Mouse (Mus musculus) lung, embryonic 16.5 days (tissue): ENCODE measurements at regions not wholly inside any gene's neighbourhood (a gene's known extent, or its start where the extent isn't known, plus 50 kb on each side); places are given as distances from the start of the nearest gene placed in this dataset.
A peak's percentile ranks its signal among the peaks of the same experiment; 100 is the strongest.

ENCODE experiments used
- ATAC-seq: fragments of 200-750 bp; cut with Nextera tagmentation; 2 replicates; pipeline ENCODE4 v1.8.0; 2017; ENCODE audit warnings: low read depth, mild to moderate bottlenecking, moderate library complexity
- H3K27ac ChIP-seq: fragments of 300-500 bp; sonication (generic); 2 replicates; pipeline ENCODE4 v1.5.1; 2014; ENCODE audit warnings: mild to moderate bottlenecking, control low read depth, low read length
- H3K27me3 ChIP-seq: fragments of 300-500 bp; sonication (generic); 2 replicates; pipeline ENCODE4 v1.6.1; 2014; ENCODE audit warnings: low read depth, low read length, mixed read lengths; ENCODE audit not compliant: control insufficient read depth, insufficient read depth
- H3K36me3 ChIP-seq: fragments of 300-500 bp; sonication (generic); 2 replicates; pipeline ENCODE4 v1.6.1; 2014; ENCODE audit warnings: low read length; ENCODE audit not compliant: control insufficient read depth, insufficient read depth
- H3K4me1 ChIP-seq: fragments of 300-500 bp; sonication (generic); replicated peaks from 2 replicates; pipeline ENCODE4 v1.6.1; 2014; ENCODE audit warnings: low read length, mixed read lengths; ENCODE audit not compliant: control insufficient read depth, insufficient read depth
- H3K4me2 ChIP-seq: fragments of 300-500 bp; sonication (generic); 2 replicates; pipeline ENCODE4 v1.6.1; 2014; ENCODE audit warnings: low read depth, low read length, control low read depth
- H3K4me3 ChIP-seq: fragments of 300-500 bp; sonication (generic); 2 replicates; pipeline ENCODE4 v1.5.1; 2014; ENCODE audit warnings: mild to moderate bottlenecking, low read length, control low read depth
- H3K9ac ChIP-seq: fragments of 300-500 bp; sonication (generic); 2 replicates; pipeline ENCODE4 v1.6.1; 2014; ENCODE audit warnings: low read length, control low read depth
- H3K9me3 ChIP-seq: fragments of 300-500 bp; sonication (generic); 2 replicates; pipeline ENCODE4 v1.6.1; 2016; ENCODE audit warnings: low read length; ENCODE audit not compliant: control insufficient read depth
- WGBS: fragments of 180-500 bp; shearing (Covaris S2); extraction: QIAGEN DNeasy Blood & Tissue Kit; methylation state at CpG from one replicate; pipeline ENCODE4 v1.1.7; 2014; 5-methylcytosine and 5-hydroxymethylcytosine counted together

DNA sequence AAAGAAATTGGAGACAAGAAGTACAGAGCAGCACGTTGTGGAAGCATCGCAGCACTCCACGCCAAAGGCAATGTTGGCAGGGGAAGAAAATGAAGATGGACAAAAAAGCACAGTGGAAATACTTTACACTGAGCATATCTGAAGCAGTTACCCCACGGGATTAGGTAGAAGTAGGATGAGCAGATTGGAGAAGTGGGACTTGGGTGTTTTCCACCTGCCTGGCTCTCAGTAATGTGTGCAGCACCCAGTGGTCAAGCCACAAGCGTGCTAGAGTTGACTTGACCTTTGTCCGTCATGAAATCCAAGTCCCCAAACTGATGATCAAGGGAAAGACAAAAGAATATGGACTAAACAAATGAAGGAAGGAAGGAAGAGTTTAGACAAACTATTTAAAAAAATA is 235.1 kb upstream of the Btg1 start:
- Histone ChIP-seq H3K36me3 (no peaks in the 10 kb centered on the region), H3K27ac (no peak overlapping the region), H3K9me3 (no peaks in the 10 kb centered on the region), H3K27me3 (no peaks in the 10 kb centered on the region), H3K4me1 (no peaks in the 10 kb centered on the region), H3K4me2 (no peak overlapping the region), H3K4me3 (no peak overlapping the region), H3K9ac (no peak overlapping the region)
- WGBS: 82% methylated on average over 6 of the region's 6 CpGs
- no peak for ATAC-seq

DNA sequence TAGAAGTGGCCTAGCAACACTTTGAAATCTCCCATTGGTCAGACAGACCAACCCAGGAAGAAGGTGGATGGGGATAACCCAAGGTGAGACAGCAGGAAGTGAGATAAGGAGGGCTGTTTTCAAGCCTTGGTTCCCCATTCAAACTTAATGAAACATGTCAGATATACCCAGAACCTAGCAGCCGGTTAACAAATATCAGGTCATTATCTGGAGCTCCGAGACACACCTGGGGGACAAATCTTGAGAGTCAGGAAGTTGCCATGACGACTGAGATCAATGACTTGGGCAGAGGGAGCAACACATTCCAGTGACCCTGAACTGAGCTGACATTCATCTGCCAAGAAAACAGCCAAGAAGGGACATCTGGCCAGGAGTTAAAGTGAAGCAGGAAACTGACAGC is 225.1 kb upstream of the Btg1 start:
- Histone ChIP-seq H3K9me3 (no peaks in the 10 kb centered on the region), H3K4me1 (peaks cover 3% of the 10 kb centered on the region; the same call in 1 of the 2 replicates), H3K27ac (no peak overlapping the region), H3K4me2 (no peak overlapping the region), H3K27me3 (no peaks in the 10 kb centered on the region), H3K4me3 (no peak overlapping the region), H3K9ac (no peak overlapping the region), H3K36me3 (no peaks in the 10 kb centered on the region)
- 39% methylated on average over 3 of the region's 3 CpGs for WGBS
- ATAC-seq: no peak

DNA sequence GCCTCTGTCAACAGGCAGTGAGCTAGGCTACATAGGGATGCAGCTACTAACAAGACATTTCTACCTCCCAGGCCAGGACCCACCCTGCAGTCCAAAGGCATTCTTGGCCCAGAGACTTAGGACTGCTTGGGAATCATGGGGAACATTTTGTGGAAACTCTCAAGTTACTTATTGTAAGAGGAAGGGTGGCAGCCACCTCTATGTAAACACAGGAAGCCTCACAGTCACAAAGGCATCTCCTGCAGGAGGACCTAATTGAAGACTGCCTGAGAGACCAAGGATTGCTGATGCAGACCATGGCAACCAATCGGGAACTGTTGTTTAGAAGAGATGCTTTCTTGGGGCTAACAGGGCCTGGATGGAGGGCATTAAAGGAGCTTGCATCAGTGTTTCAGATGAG is 224.0 kb upstream of the Btg1 start:
- Histone ChIP-seq H3K27ac (no peak overlapping the region), H3K36me3 (no peaks in the 10 kb centered on the region), H3K27me3 (no peaks in the 10 kb centered on the region), H3K4me1 (peaks cover 3% of the 10 kb centered on the region; the same call in 1 of the 2 replicates), H3K9me3 (no peaks in the 10 kb centered on the region), H3K4me2 (no peak overlapping the region), H3K4me3 (no peak overlapping the region), H3K9ac (no peak overlapping the region)
- WGBS: 63% methylated on average over 1 of the region's 1 CpGs
- ATAC-seq: 0 out of 2 replicates have a peak, but pooled peaks have one; percentile 10

DNA sequence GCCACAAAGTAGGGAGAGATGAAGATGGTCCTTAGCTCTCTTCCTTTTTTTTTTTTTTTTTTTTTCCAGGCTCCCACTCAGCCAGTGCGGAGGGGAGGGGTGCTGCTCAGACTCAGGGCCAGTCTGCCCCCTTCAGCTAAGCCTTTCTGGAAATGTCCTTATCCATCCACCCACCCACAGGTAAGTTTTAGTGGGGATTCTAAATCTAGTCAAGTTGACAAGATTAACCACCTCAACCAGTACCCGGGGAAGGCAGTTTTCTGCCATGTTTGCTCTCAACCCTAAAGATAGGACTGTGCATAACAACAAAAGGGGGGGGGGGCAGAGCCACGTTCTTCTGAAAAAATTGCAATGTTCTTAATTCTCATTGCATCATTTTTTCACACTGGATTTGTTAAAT is 222.6 kb upstream of the Btg1 start:
- Histone ChIP-seq H3K4me2 (no peak overlapping the region), H3K27ac (no peak overlapping the region)

DNA sequence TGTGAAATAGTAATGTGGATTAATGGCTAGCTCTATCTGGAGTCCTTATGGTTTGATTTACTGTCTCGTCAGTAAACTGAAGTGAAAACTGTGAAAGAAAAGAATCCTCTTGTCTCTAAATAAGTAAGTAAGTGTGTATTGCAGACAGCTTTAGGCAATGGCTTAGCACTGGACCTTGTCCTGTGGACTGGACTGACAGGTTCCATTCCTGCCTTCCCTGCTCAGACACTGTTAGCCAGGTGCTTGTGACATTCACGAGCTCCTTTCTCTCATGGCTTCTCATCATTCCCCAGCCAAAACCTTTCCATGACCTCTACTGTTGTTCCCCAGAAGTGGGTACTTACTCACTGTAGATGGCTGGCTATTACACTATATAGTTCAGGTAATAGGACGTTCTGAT is 221.8 kb upstream of the Btg1 start:
- Histone ChIP-seq H3K4me1 (peaks cover 3% of the 10 kb centered on the region; the same call in 1 of the 2 replicates), H3K4me3 (no peak overlapping the region), H3K27me3 (no peaks in the 10 kb centered on the region), H3K4me2 (no peak overlapping the region), H3K9me3 (no peaks in the 10 kb centered on the region), H3K27ac (no peak overlapping the region), H3K9ac (no peak overlapping the region), H3K36me3 (no peaks in the 10 kb centered on the region)
- no peak for ATAC-seq
- whole genome bisulfite sequencing: 47% methylated on average over 3 of the region's 3 CpGs

More for the DNA sequence above, 222.6 kb upstream of the Btg1 start:
- 82% methylated on average over 3 of the region's 3 CpGs for WGBS
- no peak overlapping the region for H3K4me3 ChIP-seq
- peaks cover 3% of the 10 kb centered on the region; the same call in 1 of the 2 replicates for H3K4me1 ChIP-seq
- H3K27me3 ChIP-seq: no peaks in the 10 kb centered on the region
- no peaks in the 10 kb centered on the region for H3K36me3 ChIP-seq
- no peak overlapping the region for H3K9ac ChIP-seq
- H3K9me3 ChIP-seq: no peaks in the 10 kb centered on the region
- no peak for ATAC-seq

DNA sequence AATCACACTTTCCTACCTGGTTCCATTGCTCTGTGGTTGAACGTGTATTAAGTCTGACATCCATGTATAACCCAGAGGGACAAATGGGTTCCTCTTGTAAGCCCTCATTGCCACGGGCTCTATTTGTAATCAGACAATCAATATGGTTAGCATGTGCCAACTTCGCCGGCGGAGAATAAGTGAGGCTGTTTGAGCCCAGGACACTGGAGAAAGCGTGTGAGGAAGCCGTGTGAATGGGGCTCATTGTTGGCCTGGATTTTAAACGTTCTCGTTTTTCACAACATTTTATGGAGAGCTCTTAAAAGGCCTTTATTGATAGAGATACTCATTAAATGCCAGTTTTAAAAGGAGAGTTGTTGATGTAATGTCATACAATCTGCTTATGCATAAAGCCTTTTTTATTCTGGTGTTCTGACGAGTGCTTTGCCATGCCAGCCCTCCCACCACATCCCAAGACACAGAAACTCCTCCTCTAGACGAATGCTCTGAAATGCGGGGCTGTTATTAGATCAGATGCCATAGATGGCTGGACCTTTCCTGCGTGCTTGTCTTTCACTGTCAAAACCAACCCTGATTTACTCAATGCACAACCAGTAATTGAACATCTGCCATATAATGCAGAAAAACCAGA is 218.8 kb upstream of the Btg1 start:
- Histone ChIP-seq H3K36me3 (no peaks in the 10 kb centered on the region), H3K4me2 (no peak overlapping the region), H3K27me3 (no peaks in the 10 kb centered on the region), H3K9ac (no peak overlapping the region), H3K4me1 (no peaks in the 10 kb centered on the region), H3K9me3 (no peaks in the 10 kb centered on the region), H3K27ac (peak overlapping the region; percentile 26; the same call in 1 of the 2 replicates), H3K4me3 (no peak overlapping the region)
- ATAC-seq: no peak
- WGBS: 59% methylated on average over 13 of the region's 13 CpGs

DNA sequence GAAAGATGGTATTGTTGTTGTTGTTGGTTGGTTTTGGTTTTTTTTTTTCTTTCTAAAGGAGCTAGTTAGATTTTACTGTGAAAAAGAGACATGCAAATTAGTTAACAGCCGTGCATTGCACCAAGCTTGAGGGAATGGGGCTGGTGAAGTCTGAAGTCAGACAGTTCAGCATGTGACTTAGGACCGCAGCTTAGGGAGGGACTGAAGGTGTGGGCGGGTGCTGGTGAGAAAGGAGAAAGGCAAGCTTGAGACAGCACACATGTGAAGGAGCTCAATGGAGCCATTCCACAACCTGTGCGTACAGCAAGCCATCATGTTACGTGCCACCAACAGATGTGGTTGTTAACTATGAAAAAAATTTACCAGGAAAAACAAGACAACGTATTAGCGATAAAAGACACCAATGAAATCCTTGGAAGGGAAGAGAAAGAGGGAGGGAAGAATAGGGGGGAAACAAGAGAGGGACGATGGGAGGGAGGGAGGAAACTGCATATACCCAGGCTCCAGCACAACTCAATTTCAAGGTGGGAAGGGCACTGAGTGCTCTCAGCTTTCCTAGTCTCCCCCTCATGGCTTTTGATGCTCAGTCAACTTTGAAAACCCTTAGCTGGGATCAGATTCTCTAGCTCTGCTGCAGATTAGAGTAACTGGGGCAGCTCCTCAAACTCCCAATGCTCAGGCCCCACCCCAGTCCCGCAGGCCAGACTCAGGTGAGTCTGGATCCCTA is 218.1 kb upstream of the Btg1 start:
- H3K27ac ChIP-seq: no peak overlapping the region
- 76% methylated on average over 9 of the region's 9 CpGs for WGBS
- no peaks in the 10 kb centered on the region for H3K36me3 ChIP-seq
- no peak for ATAC-seq
- H3K4me3 ChIP-seq: no peak overlapping the region
- H3K9ac ChIP-seq: no peak overlapping the region
- no peaks in the 10 kb centered on the region for H3K4me1 ChIP-seq
- H3K27me3 ChIP-seq: no peaks in the 10 kb centered on the region
- no peak overlapping the region for H3K4me2 ChIP-seq
- no peaks in the 10 kb centered on the region for H3K9me3 ChIP-seq

DNA sequence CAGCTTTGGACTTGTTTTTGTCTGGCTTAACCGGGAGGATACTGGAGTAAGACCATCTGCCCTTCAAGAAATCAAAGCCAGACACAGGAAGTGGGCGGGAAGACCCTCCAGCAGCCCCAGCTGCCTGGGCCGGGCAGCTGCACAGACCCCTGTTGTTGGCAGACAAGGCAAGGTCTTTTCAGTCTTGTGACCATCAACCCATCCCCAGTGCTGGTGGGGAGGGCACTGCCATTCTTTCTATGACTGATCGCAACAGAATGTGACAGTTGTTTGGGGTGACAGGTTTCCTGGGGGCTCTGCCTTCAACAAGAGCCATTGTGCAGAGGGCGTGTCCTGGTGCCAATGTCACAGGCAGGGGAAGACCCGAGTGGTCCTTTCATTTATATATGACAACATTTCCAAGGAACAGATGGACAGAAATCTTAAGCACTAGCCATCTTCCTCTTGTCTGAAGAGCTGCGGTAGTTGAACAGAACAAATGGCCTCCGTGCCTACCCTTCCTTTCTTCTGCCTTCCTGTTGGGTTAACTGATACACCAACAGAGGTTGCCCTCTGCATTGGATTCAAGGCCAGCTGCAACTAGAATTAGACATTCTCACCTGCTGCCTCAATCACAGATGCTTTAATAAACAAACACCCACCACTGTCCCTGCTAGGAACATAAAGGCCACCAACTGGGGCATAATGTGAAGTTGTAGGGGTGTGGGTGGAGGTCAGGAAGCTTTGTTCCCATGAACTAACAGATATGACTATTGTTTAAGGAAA is 217.0 kb upstream of the Btg1 start:
- H3K4me1 ChIP-seq: no peaks in the 10 kb centered on the region
- no peak overlapping the region for H3K4me3 ChIP-seq
- 68% methylated on average over 8 of the region's 8 CpGs for WGBS
- no peaks in the 10 kb centered on the region for H3K27me3 ChIP-seq
- H3K27ac ChIP-seq: no peak overlapping the region
- H3K4me2 ChIP-seq: no peak overlapping the region
- no peak for ATAC-seq
- no peaks in the 10 kb centered on the region for H3K9me3 ChIP-seq
- H3K9ac ChIP-seq: no peak overlapping the region
- no peaks in the 10 kb centered on the region for H3K36me3 ChIP-seq

DNA sequence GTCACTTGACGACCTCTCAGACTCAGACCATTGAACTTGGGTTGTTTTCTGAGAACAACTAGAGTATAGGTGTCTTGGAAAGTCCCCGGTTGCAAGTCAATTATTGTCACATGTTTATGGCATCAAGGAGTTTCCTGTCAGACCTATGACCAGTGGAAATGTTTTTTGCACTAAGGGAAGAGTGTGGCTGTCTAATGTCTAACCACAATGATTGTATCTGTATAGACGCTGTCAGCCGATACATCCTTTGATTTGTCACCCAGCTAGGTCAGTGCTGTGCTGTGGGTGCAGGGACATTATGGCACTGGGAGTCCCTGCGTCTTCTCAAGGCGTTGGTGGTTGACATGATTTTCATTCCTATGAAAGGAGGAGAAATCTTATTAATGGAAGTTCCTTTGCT is 216.0 kb upstream of the Btg1 start:
- Histone ChIP-seq H3K27me3 (no peaks in the 10 kb centered on the region), H3K9me3 (no peaks in the 10 kb centered on the region), H3K9ac (no peak overlapping the region), H3K36me3 (no peaks in the 10 kb centered on the region), H3K4me1 (no peaks in the 10 kb centered on the region), H3K4me2 (no peak overlapping the region), H3K27ac (no peak overlapping the region), H3K4me3 (no peak overlapping the region)
- whole genome bisulfite sequencing: 82% methylated on average over 6 of the region's 6 CpGs
- ATAC-seq: no peak
